Mouse (Mus musculus): ENCODE data around the gene Map7. TPM values are rescaled to one million over a fixed set of nuclear protein-coding genes. Genes with fewer than 3 reads are reported as not detected.

The Map7 gene
- polyA plus RNA-seq, 1 experiment: 0.01 TPM

DNA sequence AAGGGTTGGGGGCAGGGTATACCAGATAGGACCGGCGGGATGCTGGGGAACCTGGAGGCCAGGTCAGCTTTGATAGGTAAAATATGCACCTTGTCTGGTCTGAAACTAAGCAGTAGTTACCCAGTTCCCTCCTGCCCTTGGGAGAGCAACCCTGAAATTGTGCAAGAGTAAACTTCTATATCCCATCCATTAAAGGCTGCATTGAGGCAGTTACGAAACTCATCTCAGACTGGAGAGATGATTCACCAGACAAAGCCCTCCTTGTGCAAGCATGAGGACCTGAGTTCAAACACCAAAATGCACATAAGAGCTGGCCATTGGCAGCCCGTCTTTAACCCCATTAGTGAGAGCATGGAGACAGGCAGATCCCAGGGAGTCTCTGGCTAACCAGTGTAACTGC is 19.2 kb downstream of the Map7 start:
- no peaks in the 10 kb centered on the region for H3K36me3 ChIP-seq (ENCODE audit: control insufficient read depth, insufficient read depth)
- TF ChIP-seq MAX (IDR thresholded peaks at IDR 0.05; ENCODE audit: low read depth): no peak
- no peak for TF ChIP-seq TCF12 (IDR thresholded peaks at IDR 0.05; ENCODE audit: insufficient read depth, poor library complexity, severe bottlenecking)
- TF ChIP-seq MYOD1 (IDR thresholded peaks at IDR 0.05; ENCODE audit: control insufficient read depth in 1 of 3, insufficient read length in 2 of 3, low read depth in 2 of 3): no peak
- TF ChIP-seq USF1 (IDR thresholded peaks at IDR 0.05; ENCODE audit: low read depth): no peak
- no peak for TF ChIP-seq POLR2A (IDR thresholded peaks at IDR 0.05; ENCODE audit: insufficient read length, low read depth)
- TF ChIP-seq CEBPB (IDR thresholded peaks at IDR 0.05; ENCODE audit: insufficient read depth, poor library complexity, severe bottlenecking): no peak
- TF ChIP-seq E2F4 (IDR thresholded peaks at IDR 0.05; ENCODE audit: insufficient read depth): no peak

DNA sequence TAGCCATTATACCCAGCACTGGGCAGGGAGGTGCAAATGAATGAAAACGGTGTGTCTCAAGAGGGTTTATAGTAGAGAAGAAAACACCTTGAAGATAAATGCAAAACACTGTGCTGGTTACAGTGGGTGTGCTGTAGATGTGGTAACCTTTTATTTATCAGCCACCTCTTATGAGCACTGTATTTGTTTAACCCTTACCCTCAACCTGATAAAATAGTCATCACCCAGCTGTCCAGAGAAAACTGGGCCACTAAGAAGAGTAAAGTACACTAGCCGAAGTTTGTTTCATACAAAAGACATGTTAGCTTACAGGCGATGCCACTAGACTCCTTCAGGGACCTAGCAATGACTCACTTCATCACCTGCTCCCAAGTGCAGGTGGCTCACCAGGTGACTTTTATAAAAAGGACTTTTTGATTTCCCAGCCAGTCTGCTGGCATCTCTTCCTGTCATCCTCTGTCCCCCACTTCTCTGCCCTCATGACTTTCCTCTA is 21.0 kb downstream of the Map7 start:
- H3K36me3 ChIP-seq (ENCODE audit: control insufficient read depth, insufficient read depth): no peaks in the 10 kb centered on the region
- H3K27me3 ChIP-seq (ENCODE audit: control insufficient read depth, insufficient read depth, insufficient read length): peaks cover 11% of the 10 kb centered on the region
- no peak overlapping the region for H3K4me2 ChIP-seq (ENCODE audit: low read depth)
- H3K4me3 ChIP-seq: no peak overlapping the region
- H3ac ChIP-seq (ENCODE audit: control insufficient read depth, insufficient read length): no peak overlapping the region
- no peaks in the 10 kb centered on the region for H3K79me2 ChIP-seq (ENCODE audit: control insufficient read depth, insufficient read depth)
- TF ChIP-seq TCF12 (IDR thresholded peaks at IDR 0.05; ENCODE audit: insufficient read depth, poor library complexity, severe bottlenecking) (no peak), MYOD1 (IDR thresholded peaks at IDR 0.05; ENCODE audit: control insufficient read depth in 1 of 3, insufficient read length in 2 of 3, low read depth in 2 of 3) (no peak), REST (IDR thresholded peaks at IDR 0.05; ENCODE audit: insufficient read depth, insufficient read length) (no peak), E2F4 (IDR thresholded peaks at IDR 0.05; ENCODE audit: insufficient read depth) (no peak), MYOG (IDR thresholded peaks at IDR 0.05; ENCODE audit: control insufficient read depth in 1 of 3, insufficient read depth in 1 of 3, insufficient read length in 2 of 3, low read depth in 2 of 3) (no peak), POLR2AphosphoS2 (IDR thresholded peaks at IDR 0.05; ENCODE audit: insufficient read length, low read depth) (no peak), CEBPB (IDR thresholded peaks at IDR 0.05; ENCODE audit: insufficient read depth, poor library complexity, severe bottlenecking) (no peak), SRF (IDR thresholded peaks at IDR 0.05; ENCODE audit: control insufficient read depth, insufficient read length, low read depth) (no peak), TCF3 (IDR thresholded peaks at IDR 0.05; ENCODE audit: insufficient read length, low read depth) (no peak)

More for the DNA sequence above, 19.2 kb downstream of the Map7 start:
- Histone ChIP-seq H3K4me3 (no peak overlapping the region), H3K27me3 (ENCODE audit: control insufficient read depth, insufficient read depth, insufficient read length) (peaks cover 5% of the 10 kb centered on the region), H3ac (ENCODE audit: control insufficient read depth, insufficient read length) (no peak overlapping the region), H3K79me2 (ENCODE audit: control insufficient read depth, insufficient read depth) (no peaks in the 10 kb centered on the region), H3K4me2 (ENCODE audit: low read depth) (no peak overlapping the region)

DNA sequence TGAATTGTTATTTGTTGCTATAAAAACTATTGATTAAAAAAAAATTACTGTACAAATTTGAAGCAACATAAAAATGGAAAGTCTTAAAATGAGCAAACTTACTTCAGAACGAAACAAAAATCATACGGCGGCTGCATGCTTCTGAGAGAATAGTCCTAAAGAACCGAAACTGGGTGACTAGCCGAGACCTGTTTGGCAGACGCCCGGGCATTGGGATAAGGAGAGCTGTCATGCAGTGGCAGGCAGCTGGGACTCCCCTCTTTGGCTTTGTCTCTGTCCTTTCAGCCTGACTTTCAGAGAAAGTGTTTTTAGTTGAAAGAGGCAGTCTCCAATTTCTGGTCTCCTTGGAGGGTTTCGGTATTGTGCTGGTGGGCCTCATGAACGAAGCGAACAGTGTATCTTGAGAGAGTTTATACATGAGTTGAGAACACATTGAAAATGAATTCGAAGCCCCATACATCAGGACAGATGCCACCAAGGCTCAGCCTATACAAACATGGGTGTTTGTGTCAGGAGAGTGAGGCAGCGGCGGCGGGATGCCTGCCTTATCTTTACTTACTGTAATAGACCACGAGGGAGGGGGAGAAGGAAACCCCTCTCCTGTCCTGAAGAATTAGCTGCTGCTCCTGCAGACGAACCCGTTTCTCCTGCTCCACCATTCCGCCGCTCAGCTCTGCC is 21.8 kb downstream of the Map7 start:
- Histone ChIP-seq H3K27me3 (ENCODE audit: control insufficient read depth, insufficient read depth, insufficient read length) (peaks cover 13% of the 10 kb centered on the region), H3K4me3 (no peak overlapping the region), H3ac (ENCODE audit: control insufficient read depth, insufficient read length) (no peak overlapping the region), H3K36me3 (ENCODE audit: control insufficient read depth, insufficient read depth) (no peaks in the 10 kb centered on the region), H3K79me2 (ENCODE audit: control insufficient read depth, insufficient read depth) (no peaks in the 10 kb centered on the region), H3K4me2 (ENCODE audit: low read depth) (peak overlapping the region; percentile 24)
- TF ChIP-seq E2F4 (IDR thresholded peaks at IDR 0.05; ENCODE audit: insufficient read depth) (no peak), SRF (IDR thresholded peaks at IDR 0.05; ENCODE audit: control insufficient read depth, insufficient read length, low read depth) (no peak), USF1 (IDR thresholded peaks at IDR 0.05; ENCODE audit: low read depth) (no peak), TCF12 (IDR thresholded peaks at IDR 0.05; ENCODE audit: insufficient read depth, poor library complexity, severe bottlenecking) (no peak), MAX (IDR thresholded peaks at IDR 0.05; ENCODE audit: low read depth) (no peak), CEBPB (IDR thresholded peaks at IDR 0.05; ENCODE audit: insufficient read depth, poor library complexity, severe bottlenecking) (no peak), REST (IDR thresholded peaks at IDR 0.05; ENCODE audit: insufficient read depth, insufficient read length) (no peak), TCF3 (IDR thresholded peaks at IDR 0.05; ENCODE audit: insufficient read length, low read depth) (no peak), POLR2AphosphoS2 (IDR thresholded peaks at IDR 0.05; ENCODE audit: insufficient read length, low read depth) (no peak), MYOD1 (IDR thresholded peaks at IDR 0.05; ENCODE audit: control insufficient read depth in 1 of 3, insufficient read length in 2 of 3, low read depth in 2 of 3) (no peak), MYOG (IDR thresholded peaks at IDR 0.05; ENCODE audit: control insufficient read depth in 1 of 3, insufficient read depth in 1 of 3, insufficient read length in 2 of 3, low read depth in 2 of 3) (no peak), POLR2A (IDR thresholded peaks at IDR 0.05; ENCODE audit: insufficient read length, low read depth) (no peak)

DNA sequence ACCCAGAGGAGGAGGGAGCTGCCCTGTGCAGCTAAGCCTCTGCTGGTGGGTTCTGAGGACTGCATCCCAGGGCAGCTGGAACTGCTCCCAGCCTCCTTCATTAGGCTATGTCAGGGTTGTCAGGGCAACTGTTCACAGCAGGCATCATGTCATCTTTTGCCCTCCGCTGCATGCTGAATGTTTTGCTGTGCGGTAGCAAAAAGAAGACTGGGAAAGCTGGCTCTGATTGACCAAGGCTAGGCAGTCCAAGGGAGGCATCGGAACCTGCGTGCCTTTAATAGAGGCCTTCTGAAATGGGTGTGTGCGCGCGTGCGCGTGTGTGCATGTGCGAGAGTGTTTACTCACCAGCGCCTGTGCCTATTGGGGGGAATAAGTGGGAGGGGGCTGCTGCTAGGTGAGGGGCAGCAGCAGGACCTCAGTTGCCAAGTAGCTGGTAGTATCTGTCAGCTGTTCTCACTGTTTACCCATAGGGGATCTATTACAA is 22.4 kb downstream of the Map7 start:
- no peak overlapping the region for H3K4me3 ChIP-seq
- no peaks in the 10 kb centered on the region for H3K36me3 ChIP-seq (ENCODE audit: control insufficient read depth, insufficient read depth)
- no peak for TF ChIP-seq USF1 (IDR thresholded peaks at IDR 0.05; ENCODE audit: low read depth)
- TF ChIP-seq TCF3 (IDR thresholded peaks at IDR 0.05; ENCODE audit: insufficient read length, low read depth): no peak
- no peak for TF ChIP-seq POLR2AphosphoS2 (IDR thresholded peaks at IDR 0.05; ENCODE audit: insufficient read length, low read depth)
- no peak for TF ChIP-seq CEBPB (IDR thresholded peaks at IDR 0.05; ENCODE audit: insufficient read depth, poor library complexity, severe bottlenecking)
- no peak for TF ChIP-seq MYOG (IDR thresholded peaks at IDR 0.05; ENCODE audit: control insufficient read depth in 1 of 3, insufficient read depth in 1 of 3, insufficient read length in 2 of 3, low read depth in 2 of 3)
- TF ChIP-seq MAX (IDR thresholded peaks at IDR 0.05; ENCODE audit: low read depth): no peak
- TF ChIP-seq POLR2A (IDR thresholded peaks at IDR 0.05; ENCODE audit: insufficient read length, low read depth): no peak
- no peak for TF ChIP-seq SRF (IDR thresholded peaks at IDR 0.05; ENCODE audit: control insufficient read depth, insufficient read length, low read depth)
- TF ChIP-seq TCF12 (IDR thresholded peaks at IDR 0.05; ENCODE audit: insufficient read depth, poor library complexity, severe bottlenecking): no peak
- TF ChIP-seq E2F4 (IDR thresholded peaks at IDR 0.05; ENCODE audit: insufficient read depth): no peak
- no peak for TF ChIP-seq REST (IDR thresholded peaks at IDR 0.05; ENCODE audit: insufficient read depth, insufficient read length)
- TF ChIP-seq MYOD1 (IDR thresholded peaks at IDR 0.05; ENCODE audit: control insufficient read depth in 1 of 3, insufficient read length in 2 of 3, low read depth in 2 of 3): no peak

More for the DNA sequence above, 22.4 kb downstream of the Map7 start:
- H3K4me2 ChIP-seq (ENCODE audit: low read depth): no peak overlapping the region
- no peak overlapping the region for H3ac ChIP-seq (ENCODE audit: control insufficient read depth, insufficient read length)
- H3K79me2 ChIP-seq (ENCODE audit: control insufficient read depth, insufficient read depth): no peaks in the 10 kb centered on the region
- H3K27me3 ChIP-seq (ENCODE audit: control insufficient read depth, insufficient read depth, insufficient read length): peaks cover 13% of the 10 kb centered on the region
